Mouse (Mus musculus) liver, embryonic 14.5 days (tissue): Measurements from ENCODE around the gene Pfkp.

ENCODE experiments used
- CTCF ChIP-seq: IDR thresholded peaks from 2 replicates; pipeline ENCODE4 v1.5.1; 2016; ENCODE audit warnings: antibody characterized with exemption, low read depth, control low read depth
- EP300 ChIP-seq: IDR thresholded peaks from 2 replicates; pipeline ENCODE4 v1.6.1; 2016; ENCODE audit warnings: antibody characterized with exemption, low read depth

DNA sequence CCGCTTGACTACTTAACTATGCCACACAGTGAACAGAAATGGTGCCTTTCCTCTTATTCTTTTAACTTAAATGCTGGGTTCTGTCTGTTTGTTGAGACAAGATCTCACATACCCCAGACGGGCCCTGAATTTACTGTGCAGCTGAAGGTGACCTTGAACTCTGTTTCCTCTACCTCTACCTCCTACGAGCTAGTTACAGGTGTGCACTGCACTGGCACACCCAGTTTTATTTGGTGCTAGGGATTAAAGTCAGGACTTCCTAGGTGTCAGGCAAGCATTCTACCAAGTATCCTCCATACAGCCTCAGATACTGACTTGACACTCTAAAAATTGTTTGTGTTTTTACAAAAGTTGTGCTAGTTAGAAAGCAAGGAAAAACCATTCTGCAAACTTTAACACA lies 22.6 kb downstream of the Pfkp start:
- TF ChIP-seq CTCF (no peak), EP300 (no peak)
